Mouse (Mus musculus) ES-Bruce4 (cell line): ENCODE results near the gene Smu1. TPM values are rescaled to one million over a fixed set of nuclear protein-coding genes. Genes with fewer than 3 reads are reported as not detected.

Experiments used
- H3K27ac ChIP-seq: 2 replicates; pipeline ENCODE4 v1.5.1; 2012; ENCODE audit warnings: low read length, inconsistent platforms; ENCODE audit not compliant: insufficient read depth
- H3K27me3 ChIP-seq: 2 replicates; pipeline ENCODE4 v1.6.1; 2012; ENCODE audit warnings: mild to moderate bottlenecking, low read length, inconsistent platforms; ENCODE audit not compliant: control insufficient read depth, poor library complexity, insufficient read depth, severe bottlenecking
- H3K36me3 ChIP-seq: 2 replicates; pipeline ENCODE4 v1.6.1; 2012; ENCODE audit warnings: inconsistent platforms, mild to moderate bottlenecking, low read length, moderate library complexity; ENCODE audit not compliant: control insufficient read depth, poor library complexity, insufficient read depth, severe bottlenecking
- H3K4me1 ChIP-seq: one replicate; pipeline ENCODE4 v1.8.1; 2011; ENCODE audit warnings: low read length; ENCODE audit not compliant: control insufficient read depth, insufficient read depth
- H3K4me3 ChIP-seq: 2 replicates; pipeline ENCODE4 v1.5.1; 2011; ENCODE audit warnings: low read depth, mild to moderate bottlenecking, low read length
- H3K9ac ChIP-seq: 2 replicates; pipeline ENCODE4 v1.6.1; 2012; ENCODE audit warnings: low read depth, mild to moderate bottlenecking, inconsistent platforms; ENCODE audit not compliant: poor library complexity, severe bottlenecking
- H3K9me3 ChIP-seq: replicated peaks from 2 replicates; pipeline ENCODE4 v1.6.1; 2012; ENCODE audit warnings: mild to moderate bottlenecking, low read length, inconsistent platforms; ENCODE audit not compliant: control insufficient read depth, poor library complexity, insufficient read depth, severe bottlenecking
- CTCF ChIP-seq: IDR thresholded peaks from one replicate; pipeline ENCODE4 v1.8.1; 2011; ENCODE audit warnings: low read depth, low read length
- EP300 ChIP-seq: IDR thresholded peaks from 2 replicates; pipeline ENCODE4 v1.6.1; 2011; ENCODE audit warnings: low read depth, low read length; ENCODE audit not compliant: insufficient read depth
- POLR2A ChIP-seq: IDR thresholded peaks from one replicate; pipeline ENCODE4 v1.8.1; 2011; ENCODE audit warnings: low read length; ENCODE audit not compliant: insufficient read depth
- polyA plus RNA-seq: library from polyadenylated mRNA; stranded (reverse); fragments of >200 nt; gene quantifications from 2 replicates; pipeline ENCODE4 v1.2.4, GENCODE M21; 2011; ENCODE audit warnings: low read depth; ENCODE audit not compliant: missing spikeins, insufficient read depth, insufficient read length

Smu1 gene
- polyA plus RNA-seq, 1 experiment: 196 TPM

- no peaks in the 10 kb centered on the region for H3K4me1 ChIP-seq
- 0 out of 2 replicates have a peak, but pooled peaks cover 2% of the 10 kb centered on the region for H3K36me3 ChIP-seq
- H3K9ac ChIP-seq: no peak overlapping the region
- no peak for TF ChIP-seq POLR2A
- TF ChIP-seq CTCF: no peak
- TF ChIP-seq EP300: no peak
- H3K9me3 ChIP-seq: no peaks in the 10 kb centered on the region
- H3K27ac ChIP-seq: no peak overlapping the region
- no peak overlapping the region for H3K4me3 ChIP-seq
- H3K27me3 ChIP-seq: no peaks in the 10 kb centered on the region
Observed at GRCm38 (mm10) chr4:40691100-40691499, 66.6 kb downstream of the Smu1 start.

Other genes with a start within 250 kb of the Smu1 start
- 22.3 and 22.9 TPM in 2 replicates for gene Aptx, start 54.7 kb downstream of the Smu1 start, polyA plus RNA-seq
- 358 and 376 TPM in 2 replicates for gene Dnaja1, start 35.8 kb downstream of the Smu1 start, polyA plus RNA-seq
- 40.0 and 40.7 TPM in 2 replicates for gene B4galt1, start 96.1 kb upstream of the Smu1 start, polyA plus RNA-seq
- not detected in 2 replicates for gene Spink4, start 162.1 kb upstream of the Smu1 start, polyA plus RNA-seq
- gene Bag1, start 190.4 kb upstream of the Smu1 start, polyA plus RNA-seq: 102 and 106 TPM in 2 replicates
- gene Chmp5, start 190.5 kb upstream of the Smu1 start, polyA plus RNA-seq: 117 and 120 TPM in 2 replicates
- gene Nfx1, start 213.0 kb upstream of the Smu1 start, polyA plus RNA-seq: 97.6 and 104 TPM in 2 replicates